Mouse (Mus musculus): ENCODE results near the gene Rprm. TPM values are rescaled to one million over a fixed set of nuclear protein-coding genes. Genes with fewer than 3 reads are reported as not detected.
A peak's percentile ranks its signal among the peaks of the same experiment; 100 is the strongest.

Rprm gene
- 47.3 and 68.9 TPM in 2 replicates for polyA plus RNA-seq (2012; rRNA removed)
- polyA plus RNA-seq (2014; fragmentation: Nextera tagmentation; extraction: Ambion mirVana): 18.5 and 30.5 TPM in 2 replicates

DNA sequence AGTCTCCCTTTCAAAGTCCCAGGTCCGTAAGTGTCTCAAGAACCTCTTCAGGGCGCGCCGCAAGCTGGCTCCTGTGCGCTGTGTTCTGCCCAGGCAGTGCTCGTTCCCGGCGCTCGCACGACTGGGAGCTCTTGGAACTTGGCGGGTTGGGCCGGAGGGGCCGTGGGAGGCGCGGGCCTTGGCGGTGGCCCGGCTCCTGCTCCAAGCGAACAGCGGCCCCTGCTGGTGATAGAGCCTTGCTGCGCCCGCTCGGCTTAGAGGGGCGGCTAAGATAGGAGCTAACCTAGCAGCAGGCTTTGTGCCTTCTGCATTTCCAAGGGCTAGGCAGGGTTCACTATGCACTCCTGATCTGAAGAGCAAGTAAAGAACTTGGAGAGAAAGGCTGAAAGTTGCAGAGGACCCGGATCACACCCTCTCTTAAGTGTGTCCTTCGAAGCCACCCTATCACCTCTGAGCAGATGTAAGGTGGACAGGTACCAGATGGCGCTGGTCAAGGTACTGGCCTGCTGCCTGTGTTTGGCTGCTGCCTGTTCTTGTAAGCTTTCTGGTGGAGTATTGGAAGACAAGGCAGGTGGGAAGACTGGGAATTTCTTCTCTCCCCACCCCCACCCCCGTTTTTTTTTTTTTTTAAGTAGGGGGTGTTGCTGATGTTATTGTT is at the start of gene Rprm:
Gene Rprm, minus strand, starts transcription at position 123 of the 658 bp plus-strand sequence.
- no peaks in the 10 kb centered on the region for H3K36me3 ChIP-seq (ENCODE audit: control insufficient read depth, insufficient read depth, low read length)
- ATAC-seq (ENCODE audit: low FRiP score, low read depth) (peak; percentile 93), DNase-seq (ENCODE audit: low spot score) (peak; percentile 88)
- H3K9ac ChIP-seq (ENCODE audit: low read depth, low read length, severe bottlenecking): peak within 1 kb of the TSS; percentile 58
- H3K27me3 ChIP-seq (ENCODE audit: control insufficient read depth, insufficient read depth, low read length): peaks cover 10% of the 10 kb centered on the region
- H3K27ac ChIP-seq (replicated peaks; ENCODE audit: low read depth, low read length): peak within 1 kb of the TSS; percentile 67
- peaks cover 7% of the 10 kb centered on the region; the same call in 1 of the 2 replicates for H3K4me1 ChIP-seq (ENCODE audit: control insufficient read depth, insufficient read depth, low read length)
- peak within 1 kb of the TSS; percentile 83 for H3K4me2 ChIP-seq (replicated peaks; ENCODE audit: low read depth, low read length, severe bottlenecking)
- TF ChIP-seq POLR2A (IDR thresholded peaks at IDR 0.05; ENCODE audit: borderline replicate concordance, extremely low read depth, insufficient read depth, insufficient read length): no peak
- H3K4me3 ChIP-seq (replicated peaks; ENCODE audit: low read length): peak within 1 kb of the TSS; percentile 55
- 3% methylated on average over 27 of the region's 27 CpGs for WGBS
- H3K9me3 ChIP-seq (ENCODE audit: control insufficient read depth, low read length): no peaks in the 10 kb centered on the region

DNA sequence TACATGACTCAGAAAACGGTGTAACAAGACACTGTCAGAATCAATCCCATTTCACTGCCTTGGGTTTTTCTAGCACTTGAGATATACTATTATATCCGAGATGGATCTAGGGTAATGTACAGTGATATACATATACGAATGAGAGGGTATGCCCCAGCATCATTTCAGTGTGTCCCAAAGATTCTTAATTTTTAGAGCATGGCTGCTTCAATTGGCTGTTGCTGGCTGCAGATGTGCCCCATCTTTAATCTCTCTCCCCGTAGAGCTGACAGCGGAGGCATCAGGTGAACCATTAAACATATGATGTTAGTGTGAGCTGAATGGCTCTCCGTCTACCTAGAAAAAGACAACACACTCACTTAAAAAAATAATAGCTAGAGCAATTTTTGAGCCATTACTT is 34.0 kb upstream of the Rprm start:
- H3K27me3 ChIP-seq (ENCODE audit: control insufficient read depth, insufficient read depth, low read length): no peaks in the 10 kb centered on the region
- no peaks in the 10 kb centered on the region for H3K4me1 ChIP-seq (ENCODE audit: control insufficient read depth, insufficient read depth, low read length)
- DNase-seq (ENCODE audit: low spot score) (no peak), ATAC-seq (ENCODE audit: low FRiP score, low read depth) (no peak)
- no peak for TF ChIP-seq POLR2A (IDR thresholded peaks at IDR 0.05; ENCODE audit: borderline replicate concordance, extremely low read depth, insufficient read depth, insufficient read length)
- H3K4me2 ChIP-seq (replicated peaks; ENCODE audit: low read depth, low read length, severe bottlenecking): no peak overlapping the region
- no peaks in the 10 kb centered on the region for H3K36me3 ChIP-seq (ENCODE audit: control insufficient read depth, insufficient read depth, low read length)
- H3K9ac ChIP-seq (ENCODE audit: low read depth, low read length, severe bottlenecking): no peak overlapping the region
- no peak overlapping the region for H3K4me3 ChIP-seq (replicated peaks; ENCODE audit: low read length)
- 80% methylated on average over 6 of the region's 6 CpGs for WGBS
- H3K9me3 ChIP-seq (ENCODE audit: control insufficient read depth, low read length): no peaks in the 10 kb centered on the region
- no peak overlapping the region for H3K27ac ChIP-seq (replicated peaks; ENCODE audit: low read depth, low read length)

DNA sequence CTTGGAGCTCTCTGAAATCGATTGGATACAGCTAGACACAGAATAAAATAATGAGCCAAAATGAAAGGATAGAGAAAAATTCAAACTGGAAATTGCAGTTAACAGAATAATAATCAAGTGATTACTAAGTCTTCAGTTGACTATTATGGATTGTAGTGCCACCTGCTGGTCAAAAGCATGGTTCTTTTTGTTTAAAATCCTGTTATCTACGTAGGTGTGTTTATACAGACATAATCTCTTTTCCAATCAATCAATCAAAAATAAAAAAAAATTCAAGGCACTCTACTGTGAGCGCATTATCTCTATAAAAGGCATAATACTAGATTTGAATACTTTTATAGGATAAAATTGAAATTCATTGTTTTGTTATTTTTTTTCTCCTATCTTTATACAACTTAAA is 33.5 kb upstream of the Rprm start:
- WGBS: 27% methylated on average over 3 of the region's 3 CpGs

DNA sequence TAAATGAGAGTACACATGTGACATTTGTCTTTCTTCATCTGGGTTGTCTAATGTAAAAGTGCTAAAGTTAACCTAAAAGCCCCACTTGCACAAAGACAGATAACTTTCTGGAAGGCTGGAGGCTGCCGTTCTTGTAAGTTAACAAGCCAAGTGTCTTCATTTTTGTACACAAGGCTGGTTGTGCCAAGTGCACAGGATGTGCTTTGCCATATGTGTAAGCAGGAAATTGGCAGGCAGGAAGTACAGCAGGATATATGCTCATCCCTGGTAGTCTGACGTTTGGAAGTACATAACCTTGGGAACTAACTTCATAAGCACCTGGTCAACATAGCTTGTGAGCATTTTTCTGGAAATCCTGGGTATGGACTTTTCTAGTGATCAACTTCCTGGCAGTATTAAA is 25.9 kb upstream of the Rprm start:
- Histone ChIP-seq H3K9ac (ENCODE audit: low read depth, low read length, severe bottlenecking) (no peak overlapping the region), H3K4me1 (ENCODE audit: control insufficient read depth, insufficient read depth, low read length) (no peaks in the 10 kb centered on the region), H3K27me3 (ENCODE audit: control insufficient read depth, insufficient read depth, low read length) (no peaks in the 10 kb centered on the region), H3K9me3 (ENCODE audit: control insufficient read depth, low read length) (no peaks in the 10 kb centered on the region), H3K36me3 (ENCODE audit: control insufficient read depth, insufficient read depth, low read length) (no peaks in the 10 kb centered on the region), H3K4me3 (replicated peaks; ENCODE audit: low read length) (no peak overlapping the region), H3K4me2 (replicated peaks; ENCODE audit: low read depth, low read length, severe bottlenecking) (no peak overlapping the region), H3K27ac (replicated peaks; ENCODE audit: low read depth, low read length) (no peak overlapping the region)
- no peak for TF ChIP-seq POLR2A (IDR thresholded peaks at IDR 0.05; ENCODE audit: borderline replicate concordance, extremely low read depth, insufficient read depth, insufficient read length)
- WGBS: 64% methylated on average over 2 of the region's 2 CpGs
- DNase-seq (ENCODE audit: low spot score) (no peak), ATAC-seq (ENCODE audit: low FRiP score, low read depth) (no peak)

More for the DNA sequence above, 33.5 kb upstream of the Rprm start:
- Histone ChIP-seq H3K4me3 (replicated peaks; ENCODE audit: low read length) (no peak overlapping the region), H3K36me3 (ENCODE audit: control insufficient read depth, insufficient read depth, low read length) (no peaks in the 10 kb centered on the region), H3K9ac (ENCODE audit: low read depth, low read length, severe bottlenecking) (no peak overlapping the region), H3K4me2 (replicated peaks; ENCODE audit: low read depth, low read length, severe bottlenecking) (no peak overlapping the region), H3K9me3 (ENCODE audit: control insufficient read depth, low read length) (no peaks in the 10 kb centered on the region), H3K27me3 (ENCODE audit: control insufficient read depth, insufficient read depth, low read length) (no peaks in the 10 kb centered on the region), H3K27ac (replicated peaks; ENCODE audit: low read depth, low read length) (no peak overlapping the region), H3K4me1 (ENCODE audit: control insufficient read depth, insufficient read depth, low read length) (no peaks in the 10 kb centered on the region)
- ATAC-seq (ENCODE audit: low FRiP score, low read depth) (no peak), DNase-seq (ENCODE audit: low spot score) (peak; percentile 71)
- no peak for TF ChIP-seq POLR2A (IDR thresholded peaks at IDR 0.05; ENCODE audit: borderline replicate concordance, extremely low read depth, insufficient read depth, insufficient read length)

DNA sequence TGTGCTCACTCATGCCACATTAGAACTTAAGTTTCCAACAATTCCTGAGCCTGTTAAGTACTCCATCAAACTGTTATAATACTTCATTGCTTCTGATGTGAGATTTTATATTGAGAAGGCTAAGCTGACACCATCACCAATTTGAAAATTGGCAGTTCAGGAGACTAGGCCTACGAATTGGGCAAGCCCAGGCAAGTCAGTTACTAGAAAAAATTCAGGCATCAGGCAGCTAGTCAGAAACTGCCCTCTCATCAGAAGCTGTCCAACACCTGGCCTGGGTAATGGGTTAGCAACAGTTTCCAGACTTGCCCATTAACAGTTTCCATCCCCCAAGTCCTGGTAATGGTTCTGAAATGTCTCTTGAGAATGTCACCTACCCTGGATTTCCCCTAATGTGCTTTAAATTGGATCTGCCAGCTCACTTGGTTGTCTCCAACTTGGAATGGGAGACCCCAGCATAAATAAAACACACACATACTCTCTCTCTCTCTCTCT is 20.9 kb upstream of the Rprm start:
- Histone ChIP-seq H3K27ac (replicated peaks; ENCODE audit: low read depth, low read length) (no peak overlapping the region), H3K36me3 (ENCODE audit: control insufficient read depth, insufficient read depth, low read length) (no peaks in the 10 kb centered on the region), H3K27me3 (ENCODE audit: control insufficient read depth, insufficient read depth, low read length) (no peaks in the 10 kb centered on the region), H3K9ac (ENCODE audit: low read depth, low read length, severe bottlenecking) (no peak overlapping the region), H3K4me2 (replicated peaks; ENCODE audit: low read depth, low read length, severe bottlenecking) (no peak overlapping the region), H3K4me1 (ENCODE audit: control insufficient read depth, insufficient read depth, low read length) (no peaks in the 10 kb centered on the region), H3K4me3 (replicated peaks; ENCODE audit: low read length) (no peak overlapping the region), H3K9me3 (ENCODE audit: control insufficient read depth, low read length) (no peaks in the 10 kb centered on the region)
- no peak for TF ChIP-seq POLR2A (IDR thresholded peaks at IDR 0.05; ENCODE audit: borderline replicate concordance, extremely low read depth, insufficient read depth, insufficient read length)
- no peak for ATAC-seq (ENCODE audit: low FRiP score, low read depth)
- no peak for DNase-seq (ENCODE audit: low spot score)
- WGBS: 46% methylated on average over 1 of the region's 1 CpGs
